Mouse (Mus musculus): ENCODE results near the gene Lmna.

Lmna gene

DNA sequence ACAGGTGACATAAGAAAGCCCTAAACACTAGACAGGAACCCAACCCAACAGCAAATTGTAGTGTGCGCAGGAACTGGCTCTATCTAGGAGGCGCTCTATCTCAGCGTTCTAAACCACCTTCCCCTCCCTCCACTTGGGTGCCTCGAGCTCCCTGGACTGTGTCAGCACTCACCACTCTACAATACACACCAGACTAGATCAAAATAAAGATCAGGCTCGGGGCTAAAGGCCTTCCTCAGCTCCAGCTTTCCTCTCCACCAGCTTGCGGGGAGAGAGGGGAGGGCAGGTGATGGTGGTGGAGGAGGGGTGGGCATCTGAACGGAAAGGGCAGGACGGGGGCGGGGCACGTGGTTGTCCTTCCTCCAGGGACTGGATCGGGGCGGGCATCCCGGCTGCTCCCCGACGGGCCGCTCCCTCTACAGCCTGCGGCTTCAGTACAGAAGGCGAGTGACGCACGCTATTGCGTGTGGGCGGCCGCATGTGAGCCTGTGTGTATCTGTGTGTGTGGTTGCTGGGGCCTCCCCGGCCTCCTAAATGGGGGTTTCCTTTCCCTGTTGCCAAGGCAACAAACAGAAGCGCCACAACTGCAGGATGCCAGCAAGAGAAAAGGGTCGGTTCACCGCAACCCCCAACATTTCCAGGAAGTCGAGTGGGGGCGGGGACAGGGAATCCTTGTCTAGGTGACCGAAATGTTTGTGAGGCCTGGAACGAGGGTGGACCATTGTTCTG is at the start of gene Lmna:
Lmna (minus strand) TSS at position 265 of the 729 bp plus-strand sequence.
- DNase-seq (ENCODE audit: extremely low read depth, insufficient read length, low spot score) = peak; percentile 97

DNA sequence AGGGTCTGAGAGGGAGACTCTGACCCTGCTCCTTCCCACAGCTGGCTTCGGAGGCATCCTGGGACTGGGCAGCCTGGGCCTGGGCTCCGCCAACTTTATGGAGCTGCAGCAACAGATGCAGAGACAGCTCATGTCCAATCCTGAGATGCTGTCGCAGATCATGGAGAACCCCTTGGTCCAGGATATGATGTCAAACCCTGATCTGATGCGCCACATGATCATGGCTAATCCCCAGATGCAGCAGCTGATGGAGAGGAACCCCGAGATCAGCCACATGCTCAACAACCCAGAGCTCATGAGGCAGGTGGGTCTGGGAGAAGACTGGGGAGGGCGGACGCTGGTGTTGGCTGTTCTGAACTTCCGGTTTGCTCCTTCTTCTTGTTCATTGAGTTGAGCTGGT is 46.9 kb upstream of the Lmna start:
- DNase-seq (ENCODE audit: extremely low read depth, insufficient read length, low spot score) = no peak

DNA sequence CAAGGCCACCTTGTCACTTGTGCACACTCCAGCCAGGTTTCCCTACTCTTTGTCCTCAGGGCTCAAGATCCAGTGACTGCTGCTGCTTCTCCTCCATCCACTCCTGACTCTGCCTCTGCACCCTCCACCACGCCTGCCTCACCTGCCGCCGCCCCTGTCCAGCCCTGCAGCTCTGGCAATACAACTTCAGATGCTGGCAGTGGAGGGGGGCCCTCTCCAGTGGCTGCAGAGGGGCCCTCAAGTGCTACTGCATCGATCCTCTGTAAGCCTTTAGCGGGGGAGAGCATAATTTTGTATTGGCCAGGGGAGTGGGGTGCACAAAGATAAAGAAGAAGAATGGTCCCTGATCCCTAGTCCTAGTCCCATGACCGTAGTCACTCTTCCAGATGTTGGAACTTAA is 46.0 kb upstream of the Lmna start:
- DNase-seq (ENCODE audit: extremely low read depth, insufficient read length, low spot score) = no peak

DNA sequence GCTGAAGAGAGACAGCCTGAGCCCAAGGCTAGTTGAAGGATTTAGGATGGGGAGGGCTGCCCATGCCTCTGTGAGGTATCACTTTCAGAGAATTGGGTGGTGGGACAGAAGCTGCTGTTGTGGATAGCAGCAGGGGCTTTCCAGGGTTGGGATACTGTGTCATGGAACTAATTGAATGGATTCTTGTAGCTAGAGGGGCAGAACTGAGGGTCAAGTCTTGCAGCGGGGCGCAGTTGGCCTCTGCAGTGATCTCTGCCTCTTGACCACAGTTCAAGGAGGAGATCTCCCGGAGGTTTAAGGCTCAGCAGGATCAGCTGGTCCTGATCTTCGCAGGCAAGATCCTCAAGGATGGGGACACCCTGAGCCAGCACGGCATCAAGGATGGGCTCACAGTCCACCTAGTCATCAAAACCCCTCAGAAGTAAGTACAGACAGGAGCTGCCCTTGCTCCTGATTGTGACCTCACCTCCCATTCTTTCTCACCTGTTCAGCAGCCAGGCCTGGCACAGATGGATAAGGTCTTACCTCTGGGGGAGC is 45.4 kb upstream of the Lmna start:
- DNase-seq (ENCODE audit: extremely low read depth, insufficient read length, low spot score) = no peak

DNA sequence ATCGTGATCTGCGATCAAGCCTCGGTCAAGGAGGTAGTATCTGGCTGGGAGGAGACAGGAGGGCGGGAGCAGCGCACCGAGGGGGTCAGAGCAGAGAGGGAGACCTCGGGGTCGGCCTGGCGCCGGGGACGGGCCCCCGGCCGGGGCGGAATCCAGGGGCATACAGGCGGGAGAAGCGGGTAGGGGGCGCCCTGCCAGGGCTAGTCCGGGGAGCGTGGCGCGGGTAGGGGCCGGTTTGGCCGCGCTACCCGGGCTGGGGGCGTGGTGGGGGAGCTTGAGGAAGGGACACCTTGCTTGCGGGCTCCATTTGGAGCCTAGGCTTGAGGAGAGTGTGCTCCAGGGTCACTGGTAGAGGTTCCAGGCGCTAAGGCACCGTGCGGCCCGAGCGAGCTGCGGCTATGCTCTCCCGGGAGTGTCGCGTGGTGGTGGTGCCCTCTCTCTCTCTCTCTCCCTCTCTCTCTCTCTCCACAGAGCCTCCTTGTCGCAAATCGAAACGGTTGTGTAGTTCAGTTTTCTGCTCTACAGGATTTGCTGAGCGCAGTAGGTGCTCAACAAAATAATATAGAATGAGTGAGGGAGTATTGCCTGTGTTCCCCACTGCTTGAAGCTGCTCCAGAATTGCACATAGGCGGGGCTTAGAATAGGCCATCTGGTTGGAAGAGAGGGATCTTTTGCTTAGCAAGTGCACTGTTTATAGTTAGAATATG is 44.3 kb upstream of the Lmna start:
- DNase-seq (ENCODE audit: extremely low read depth, insufficient read length, low spot score) = peak; percentile 73

DNA sequence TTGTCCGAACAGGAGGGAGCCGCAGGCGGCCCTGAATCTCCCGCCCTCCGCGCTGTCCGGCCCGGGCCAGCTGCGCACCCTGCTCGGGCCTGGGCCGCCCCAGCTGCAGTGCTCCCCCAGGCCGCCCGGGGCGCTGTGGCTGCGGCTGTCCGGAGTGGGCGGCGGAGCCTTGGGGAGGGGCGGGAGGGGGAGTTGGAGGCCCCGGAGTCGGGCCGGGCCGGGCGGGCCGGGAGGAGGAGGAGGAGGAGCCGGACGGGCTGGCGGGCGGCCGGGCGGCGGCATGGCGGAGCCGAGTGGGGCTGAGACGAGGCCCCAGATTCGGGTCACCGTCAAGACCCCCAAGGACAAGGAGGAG is 43.7 kb upstream of the Lmna start, which contains the start of gene Ubqln4:
Ubqln4 (plus strand) TSS at position 234 of the 355 bp plus-strand sequence.
- peak; percentile 92 for DNase-seq (ENCODE audit: extremely low read depth, insufficient read length, low spot score)

DNA sequence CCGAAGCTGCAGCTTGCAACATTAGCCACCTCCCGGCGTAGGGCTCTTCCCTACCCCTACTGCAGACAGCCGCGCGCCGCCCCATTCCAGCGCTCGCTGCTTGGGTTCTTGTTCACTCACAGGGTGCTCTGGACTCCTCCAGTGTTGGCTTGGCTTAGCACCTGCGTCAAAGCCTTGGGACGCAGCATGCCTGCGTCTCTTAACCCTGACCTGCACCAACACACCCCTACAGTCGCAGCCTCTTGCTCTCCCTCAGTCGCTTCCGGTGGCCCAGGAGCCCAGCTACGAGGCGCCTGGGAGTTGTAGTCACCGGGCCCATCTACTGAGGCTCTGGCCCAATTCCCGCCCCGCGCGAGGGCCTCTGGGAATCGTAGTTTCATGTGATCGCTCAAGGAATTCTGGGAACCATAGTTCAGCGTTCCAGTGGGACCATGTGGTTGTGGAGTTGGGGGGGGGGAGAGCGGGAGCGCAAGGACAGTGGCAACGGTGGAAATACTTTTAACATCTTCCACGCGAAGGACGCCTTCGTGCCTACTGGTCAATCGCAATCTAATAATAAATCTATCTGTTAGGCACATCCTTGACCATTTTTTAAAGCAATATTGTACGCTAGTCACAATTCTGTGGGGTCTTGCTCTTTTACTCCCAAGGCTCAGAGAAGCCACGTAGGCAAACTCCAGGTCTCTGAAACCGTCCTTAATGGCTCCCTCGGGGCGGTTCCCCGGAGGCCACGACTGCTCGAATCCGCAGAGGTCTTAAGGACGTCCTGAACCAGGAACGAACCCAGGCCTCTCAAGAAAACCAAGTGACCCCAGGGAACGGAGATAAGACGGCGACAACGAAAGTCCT is 43.1 kb upstream of the Lmna start, which contains the start of gene Lamtor2:
Lamtor2 (minus strand) TSS at position 399 of the 849 bp plus-strand sequence.
- DNase-seq (ENCODE audit: extremely low read depth, insufficient read length, low spot score) = peak; percentile 98

DNA sequence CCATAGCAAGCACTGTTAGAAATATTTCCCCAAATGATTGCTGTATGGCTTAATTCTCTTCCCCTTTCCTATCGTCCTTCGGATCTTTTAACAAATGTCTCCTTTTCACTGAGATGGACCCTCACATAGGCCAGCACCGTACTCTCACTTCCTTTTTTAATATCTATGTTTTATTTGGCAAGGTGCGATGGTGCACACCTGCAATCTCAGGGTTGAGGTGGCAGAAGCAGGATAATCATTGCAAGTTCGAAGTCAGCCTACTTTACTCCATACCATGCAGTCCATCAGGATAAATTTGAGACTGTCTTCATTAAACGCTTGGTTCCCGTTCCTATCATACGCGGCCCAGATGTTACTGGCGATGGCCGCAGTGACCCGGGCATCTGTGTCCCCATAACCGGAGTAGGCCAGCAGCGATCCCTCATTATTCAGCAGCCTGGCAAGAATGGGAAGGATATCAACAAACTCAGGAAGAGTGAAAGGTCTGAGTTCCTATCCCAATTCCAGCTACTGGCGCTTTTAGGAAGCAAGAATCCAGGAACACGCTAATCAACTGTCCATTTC is 42.4 kb upstream of the Lmna start:
- DNase-seq (ENCODE audit: extremely low read depth, insufficient read length, low spot score) = no peak

DNA sequence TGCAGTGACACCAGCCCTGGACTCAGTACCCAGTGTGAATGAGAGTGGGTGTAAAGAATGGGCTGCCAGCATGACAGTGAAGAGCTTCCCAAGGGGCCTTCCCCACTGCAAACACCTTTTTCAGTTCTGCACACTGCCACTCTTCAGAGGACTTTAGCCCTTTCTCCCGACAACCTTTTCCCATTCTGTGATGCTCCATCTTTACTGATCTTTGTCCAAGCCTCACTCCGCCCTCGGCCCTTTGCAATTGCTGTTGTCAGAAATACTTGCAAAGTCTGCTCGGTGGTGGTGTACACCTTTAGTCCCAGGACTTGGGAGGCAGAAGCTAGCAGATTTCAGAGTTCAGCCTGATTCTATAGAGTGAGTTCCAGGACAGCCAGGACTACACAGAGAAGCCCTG is 41.8 kb upstream of the Lmna start:
- DNase-seq (ENCODE audit: extremely low read depth, insufficient read length, low spot score) = no peak

DNA sequence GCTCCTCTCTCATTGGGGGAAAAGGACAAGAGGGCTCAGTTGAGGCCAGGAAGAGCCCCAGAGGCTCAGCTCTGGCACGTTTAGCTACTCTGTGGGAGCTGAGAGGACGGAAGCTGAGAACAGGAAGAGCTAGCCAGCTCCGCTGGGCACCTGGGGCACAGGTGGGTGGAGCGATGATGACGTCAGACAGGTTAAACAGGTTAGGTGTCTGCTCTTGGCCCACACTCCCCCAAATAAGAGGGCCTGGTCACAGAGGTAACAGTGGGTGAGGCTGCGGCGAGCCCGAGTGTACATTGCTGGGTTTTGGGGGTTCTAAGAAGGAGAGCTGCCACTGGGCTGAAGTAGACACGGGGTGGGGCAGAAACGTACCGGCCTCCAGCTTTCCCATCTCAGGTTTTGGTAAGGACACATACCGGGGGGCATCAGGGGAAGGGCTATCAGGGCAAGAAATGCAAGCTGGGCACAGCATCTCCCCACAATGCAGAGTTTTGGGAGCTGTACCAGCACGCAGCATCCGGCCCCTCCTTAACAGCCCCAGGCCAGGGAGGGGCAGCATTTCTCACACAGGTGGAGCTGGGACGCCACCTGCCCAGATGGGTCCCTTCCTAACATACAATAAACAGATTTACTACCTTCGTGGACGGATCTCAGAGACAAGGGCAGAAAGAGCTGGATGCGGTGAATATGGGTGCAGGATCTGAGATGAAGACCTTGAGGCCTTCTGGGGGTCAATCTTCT is 38.6 kb upstream of the Lmna start, which contains the start of gene Rab25:
Rab25 (minus strand) TSS at position 121 of the 738 bp plus-strand sequence.
- DNase-seq (ENCODE audit: extremely low read depth, insufficient read length, low spot score) = no peak

DNA sequence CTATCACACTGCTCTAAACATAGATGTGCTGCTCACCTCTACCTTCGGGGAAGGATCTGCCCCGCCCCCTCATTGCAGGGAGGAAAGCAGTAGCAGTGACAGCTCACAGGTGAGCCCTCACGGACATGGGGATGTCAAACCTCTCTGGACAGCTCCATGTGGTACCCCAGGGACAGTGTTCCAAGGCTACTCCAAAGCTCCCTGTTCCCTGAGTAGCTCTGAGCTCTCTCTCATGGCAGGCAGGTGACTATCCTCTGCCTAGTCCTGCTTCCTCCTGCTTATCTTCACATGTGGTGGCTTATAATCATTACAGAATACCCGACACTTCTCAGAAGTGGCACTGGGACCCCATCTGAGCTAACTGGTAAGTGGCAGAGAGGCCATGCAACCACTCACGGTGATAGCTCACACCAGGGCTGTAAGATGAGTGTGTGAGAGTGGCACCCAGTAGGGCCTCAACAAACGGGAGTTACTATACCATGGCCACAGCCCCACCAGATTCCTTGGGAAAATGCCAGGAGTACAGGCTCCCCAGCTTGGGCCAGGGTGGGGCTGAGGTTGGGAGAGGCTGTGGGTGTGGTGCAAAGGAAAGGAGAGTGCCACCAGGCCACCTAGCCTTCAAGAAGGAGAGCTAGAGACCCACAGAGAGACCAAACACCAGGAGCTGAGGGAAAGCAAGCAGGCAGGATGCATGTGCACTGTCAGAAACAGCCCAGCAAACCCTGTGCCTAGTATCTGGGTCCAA is 37.1 kb upstream of the Lmna start:
- DNase-seq (ENCODE audit: extremely low read depth, insufficient read length, low spot score) = no peak

DNA sequence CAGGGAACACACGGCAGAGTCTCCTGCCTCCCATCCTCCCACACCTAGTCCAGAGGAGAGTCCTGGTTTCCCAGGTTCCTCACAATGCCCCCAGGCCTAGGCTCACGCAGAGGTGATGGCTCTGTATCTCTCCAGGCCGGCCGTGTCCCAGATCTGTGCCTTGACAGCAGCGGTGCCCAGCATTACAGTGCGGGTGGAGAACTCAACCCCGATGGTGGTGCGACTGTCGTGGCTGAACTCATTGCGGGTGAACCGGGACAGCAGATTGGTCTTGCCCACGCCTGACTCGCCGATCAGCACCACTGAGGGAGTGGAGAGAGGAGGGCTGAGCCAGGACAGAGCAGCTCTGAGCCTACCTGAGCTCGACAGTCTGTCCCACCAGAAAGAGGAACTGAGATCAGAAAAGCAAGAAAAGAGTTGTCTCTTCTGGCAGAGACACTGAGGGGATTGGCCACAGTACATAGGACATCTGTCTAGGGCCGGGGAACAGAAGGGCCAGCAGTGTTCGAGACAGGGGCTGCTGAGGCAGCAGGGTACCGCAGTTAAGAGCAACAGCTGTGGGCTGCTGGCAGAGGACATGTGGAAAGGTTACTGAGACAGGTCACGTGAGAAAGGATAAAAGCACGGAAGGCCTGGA is 35.3 kb upstream of the Lmna start:
- no peak for DNase-seq (ENCODE audit: extremely low read depth, insufficient read length, low spot score)

DNA sequence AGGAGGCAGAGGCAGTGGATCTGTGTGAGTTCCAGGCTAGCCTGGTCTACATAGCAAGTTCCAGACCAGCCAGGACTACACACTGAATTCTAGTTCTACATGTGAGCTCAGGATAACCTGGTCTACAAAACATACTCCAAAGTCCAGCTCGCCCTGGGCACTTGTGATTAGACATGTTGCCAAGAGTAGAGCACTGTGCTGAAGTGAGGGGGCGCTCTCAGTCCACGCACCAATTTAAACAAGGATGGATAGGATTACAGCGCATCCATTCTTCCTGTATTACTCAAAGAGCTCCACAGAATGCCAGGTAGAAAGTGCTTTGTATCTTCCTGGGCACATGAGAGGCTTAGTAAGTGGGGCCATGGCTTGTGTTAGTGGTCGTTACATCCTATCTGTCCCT is 34.8 kb upstream of the Lmna start:
- no peak for DNase-seq (ENCODE audit: extremely low read depth, insufficient read length, low spot score)

DNA sequence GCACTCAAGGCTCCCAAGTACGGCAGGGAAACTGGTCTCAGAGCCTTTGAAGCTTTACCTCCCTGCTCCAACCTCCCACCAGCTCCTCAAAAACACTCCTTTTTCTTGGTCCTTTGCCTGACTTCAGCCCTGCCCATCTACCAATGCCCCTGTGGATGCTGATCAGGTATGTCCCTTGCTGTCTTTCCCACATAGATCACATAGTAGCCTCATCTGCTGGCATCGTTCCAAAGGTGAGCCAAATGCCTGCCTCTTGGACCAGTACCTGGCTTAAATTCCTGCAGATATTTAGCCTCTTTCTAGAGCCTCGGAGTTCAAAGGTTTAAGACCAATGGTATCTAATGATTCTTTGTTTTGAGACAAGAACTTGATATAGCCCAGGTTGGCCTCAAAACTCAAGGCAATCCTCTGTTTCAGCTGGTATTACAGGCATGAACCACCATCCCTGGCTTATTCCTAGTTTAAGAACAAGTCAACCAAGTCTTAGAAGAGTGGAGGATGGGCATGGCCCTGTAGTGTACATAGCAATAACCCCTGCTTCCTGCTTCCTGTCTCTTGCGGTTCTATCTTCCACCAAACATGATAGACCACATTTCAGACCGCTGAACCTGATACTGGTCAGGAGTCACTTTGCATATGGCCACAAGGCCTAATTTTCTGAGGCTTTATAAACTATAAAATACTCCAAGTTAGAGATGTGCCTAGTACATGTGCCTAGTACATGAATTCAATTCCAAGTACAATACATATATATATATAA is 34.1 kb upstream of the Lmna start:
- no peak for DNase-seq (ENCODE audit: extremely low read depth, insufficient read length, low spot score)

DNA sequence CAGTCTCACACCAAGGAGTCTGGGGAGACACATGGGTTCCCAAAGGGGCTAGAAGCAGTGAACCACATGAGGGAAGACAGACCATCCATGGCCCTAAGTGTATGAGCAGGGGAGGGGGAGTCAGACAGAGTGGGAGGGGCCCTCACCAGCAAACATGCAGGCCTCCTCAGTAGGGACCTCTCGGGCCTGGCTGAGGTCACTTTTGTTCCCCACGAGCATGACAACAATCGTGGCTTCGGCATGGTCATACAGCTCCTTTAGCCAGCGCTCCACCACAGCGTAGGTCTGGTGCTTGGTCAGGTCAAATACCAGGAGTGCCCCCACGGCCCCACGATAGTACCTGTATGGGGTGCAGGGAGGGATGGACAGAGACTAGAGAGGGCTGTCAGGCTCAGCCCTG is 33.4 kb upstream of the Lmna start:
- DNase-seq (ENCODE audit: extremely low read depth, insufficient read length, low spot score) = no peak

DNA sequence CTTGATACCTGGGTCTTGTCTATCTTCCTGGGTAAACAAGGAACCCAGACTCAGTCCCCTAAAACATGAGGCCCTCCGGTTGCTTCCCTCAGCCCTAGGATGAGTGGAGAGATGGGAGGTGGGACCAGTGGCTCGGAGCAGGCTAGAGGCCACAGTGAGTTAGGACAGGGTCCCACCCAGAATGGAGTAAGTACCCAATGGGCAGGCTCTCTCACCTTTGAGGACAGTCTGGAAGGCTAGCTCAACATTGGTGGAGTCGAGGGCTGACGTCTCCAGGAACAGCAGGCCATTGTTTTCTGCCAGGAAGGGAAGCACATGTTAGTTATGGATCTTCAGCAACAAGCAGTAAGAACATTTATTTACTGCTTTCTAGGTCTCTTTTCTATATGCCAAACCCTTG is 32.7 kb upstream of the Lmna start:
- no peak for DNase-seq (ENCODE audit: extremely low read depth, insufficient read length, low spot score)

DNA sequence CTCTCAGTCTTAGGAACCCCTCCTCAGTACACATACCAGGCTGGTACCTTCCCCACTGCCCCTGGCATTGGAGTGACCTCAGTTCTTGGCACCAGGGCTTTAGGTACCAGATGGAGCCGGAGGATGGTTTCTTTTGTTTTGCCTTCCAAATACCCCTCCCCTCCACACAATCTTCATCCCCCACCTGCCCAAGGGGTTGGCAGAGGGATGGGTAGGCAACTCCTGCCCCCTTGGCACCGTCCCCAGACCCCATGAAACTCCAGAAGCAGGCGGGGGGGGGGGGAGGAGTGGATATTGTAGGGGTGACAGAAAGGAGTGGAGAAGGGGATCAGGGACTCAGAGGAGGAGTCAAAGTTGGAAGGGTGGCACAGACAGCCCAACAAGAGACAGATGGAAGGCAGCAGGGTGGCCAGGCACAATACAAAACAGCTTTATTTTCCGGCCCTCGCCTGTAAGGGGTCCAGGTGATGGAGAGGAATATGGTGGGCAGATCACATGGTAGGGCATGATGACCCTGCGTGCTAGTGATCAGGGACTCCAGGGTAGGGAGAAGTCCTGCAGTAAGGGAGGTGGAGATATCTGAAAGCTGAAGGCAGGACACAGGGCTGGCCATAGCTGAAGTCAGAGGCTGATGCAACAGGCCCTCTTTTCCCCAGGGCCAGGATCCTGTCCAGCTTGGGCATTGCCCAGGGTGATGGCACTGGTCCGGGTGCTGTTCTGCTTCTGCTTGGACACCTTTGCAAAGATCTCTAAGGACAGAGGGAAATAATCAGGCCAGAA is 32.1 kb upstream of the Lmna start:
- no peak for DNase-seq (ENCODE audit: extremely low read depth, insufficient read length, low spot score)
